Comparison of ENCODE assay signal across 9 mouse cellular contexts in the genomic region with DNA sequence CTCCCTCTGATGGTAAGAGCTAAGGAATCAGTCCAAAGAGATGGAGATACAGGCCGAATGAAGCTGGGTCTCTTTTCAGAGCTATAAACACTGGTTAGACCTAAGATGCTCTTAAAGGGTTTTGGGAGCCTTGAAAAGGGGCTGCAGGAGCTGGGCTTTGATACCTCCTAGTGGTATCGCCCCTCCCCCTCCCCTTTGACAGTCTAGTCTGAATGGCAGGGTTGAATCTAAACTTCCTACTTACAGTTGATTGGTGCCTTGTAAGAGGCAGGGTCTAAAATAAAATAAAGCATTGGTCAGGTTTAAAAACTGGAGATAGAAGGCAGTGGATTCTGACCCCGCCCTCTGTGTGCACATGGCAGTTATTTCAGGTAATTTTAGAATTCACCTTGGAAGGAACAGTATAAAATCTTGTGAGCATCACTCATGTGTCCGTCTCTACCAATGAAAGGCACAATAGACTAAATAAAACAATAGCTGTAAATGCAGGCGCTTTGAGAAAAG. TPM values are rescaled to one million over a fixed set of nuclear protein-coding genes. Genes with fewer than 3 reads are reported as not detected.
A peak's percentile ranks its signal among the peaks of the same experiment; 100 is the strongest.
DNase-seq lines count a peak whose midpoint lies in the region; TF ChIP-seq lines count a peak whose summit lies in the region.
"Had no signal": no experiment of that assay in that cellular context is flagged by ENCODE, and none has a peak within 500 bp of the region (broad histone marks: within the 10 kb centered on the region; RNA-seq: fewer than 3 reads in every experiment).

No protein-coding gene starts in this region.

- 8% methylated on average over 5 of the region's 5 CpGs for WGBS in forebrain, embryonic 10.5 days
- 20% methylated on average over 5 of the region's 5 CpGs for WGBS in thymus, adult 2 months

- DNase-seq in adrenal gland, postnatal 10 days, result peak; percentile 53
- no peak for DNase-seq in adrenal gland, postnatal 4 days (ENCODE audit: low spot score in 2 of 2)
- DNase-seq in right cerebral cortex, postnatal 14 days, result peak; percentile 50
- no peak for DNase-seq in right cerebral cortex, adult 18-20 months
- DNase-seq in forebrain, embryonic 10.5 days (ENCODE audit: extremely low spot score, low spot score), result peak; percentile 57
- DNase-seq in kidney, postnatal 10 days, result peak; percentile 63
- DNase-seq in thymus, adult 2 months, result peak; percentile 73

- 0 out of 2 replicates have a peak, but pooled peaks cover 4% of the 10 kb centered on the region for H3K27me3 ChIP-seq in forebrain, embryonic 10.5 days (ENCODE audit: poor library complexity, severe bottlenecking)
- no peaks in the 10 kb centered on the region for H3K27me3 ChIP-seq in megakaryocyte, embryonic 14.5 days (replicated peaks)
- H3K27me3 ChIP-seq in thymus, adult 2 months (ENCODE audit: control insufficient read depth, insufficient read depth, low read length), result no peaks in the 10 kb centered on the region
- H3K27me3 ChIP-seq: Patski had no signal

- H3K36me3 ChIP-seq in forebrain, embryonic 10.5 days (replicated peaks), result no peaks in the 10 kb centered on the region
- peaks cover 35% of the 10 kb centered on the region for H3K36me3 ChIP-seq in megakaryocyte, embryonic 14.5 days (replicated peaks; ENCODE audit: low read length)
- H3K36me3 ChIP-seq in thymus, adult 2 months (ENCODE audit: control insufficient read depth, insufficient read depth, low read length), result no peaks in the 10 kb centered on the region

- peak overlapping the region; percentile 58 for H3K4me3 ChIP-seq in forebrain, embryonic 10.5 days
- peak overlapping the region; percentile 98 for H3K4me3 ChIP-seq in megakaryocyte, embryonic 14.5 days (replicated peaks)
- no peak overlapping the region for H3K4me3 ChIP-seq in thymus, adult 2 months (ENCODE audit: control insufficient read depth, insufficient read depth, low read length)

- no peak for TF ChIP-seq CTCF in thymus, adult 2 months (IDR thresholded peaks at IDR 0.05; ENCODE audit: borderline replicate concordance, control insufficient read depth, extremely low read depth, insufficient read depth, low read length, poor library complexity)

- no peak for TF ChIP-seq POLR2A in thymus, adult 2 months (IDR thresholded peaks at IDR 0.05; ENCODE audit: control insufficient read depth, extremely low read depth, insufficient read depth, low read length, poor library complexity)

- peak overlapping the region; percentile 90 for H3K27ac ChIP-seq in forebrain, embryonic 10.5 days
- H3K27ac ChIP-seq in thymus, adult 2 months (ENCODE audit: control insufficient read depth, insufficient read depth, low read length), result no peak overlapping the region; the same call in 1 of the 2 replicates

- H3K9me3 ChIP-seq in forebrain, embryonic 10.5 days, result peaks cover 4% of the 10 kb centered on the region; the same call in 1 of the 2 replicates
- H3K9me3 ChIP-seq in megakaryocyte, embryonic 14.5 days, result no peaks in the 10 kb centered on the region

- H3K4me1 ChIP-seq in forebrain, embryonic 10.5 days, result peaks cover 32% of the 10 kb centered on the region
- H3K4me1 ChIP-seq in megakaryocyte, embryonic 14.5 days, result peaks cover 83% of the 10 kb centered on the region
- no peaks in the 10 kb centered on the region for H3K4me1 ChIP-seq in thymus, adult 2 months (replicated peaks; ENCODE audit: control insufficient read depth, insufficient read depth, low read length)

RNA-seq across cellular contexts. Expression of gene Acsl5, which starts 2.8 kb away (rescaled TPM):
- total RNA-seq in adrenal gland, postnatal 10 days (2021), result 100 to 1,000 TPM in 1 of 2 experiments, 10 to 100 TPM in 1; 89.8 to 143 TPM
- total RNA-seq in adrenal gland, postnatal 4 days (2021), result 10 to 100 TPM; 55.7 to 89.0 TPM
- 24.7 and 26.2 TPM in 2 replicates for polyA plus RNA-seq in forebrain, embryonic 10.5 days (2016; fragmentation: Nextera tagmentation; extraction: Ambion mirVana)
- 1.9 and 21.0 TPM in 2 replicates for polyA plus RNA-seq in megakaryocyte, embryonic 14.5 days (2012; ENCODE audit: insufficient read depth, low replicate concordance)
- 20.9 and 21.1 TPM in 2 replicates for polyA plus RNA-seq in thymus, adult 2 months (2012; rRNA removed)

RNA-seq across cellular contexts. Expression of gene Gucy2g, which starts 13.5 kb away (rescaled TPM):
- total RNA-seq in adrenal gland, postnatal 10 days (2021), result not detected
- total RNA-seq in adrenal gland, postnatal 4 days (2021), result under 1 TPM in 1 of 2 experiments, not detected in 1; 0.08 TPM
- not detected in 2 replicates for polyA plus RNA-seq in forebrain, embryonic 10.5 days (2016; fragmentation: Nextera tagmentation; extraction: Ambion mirVana)
- polyA plus RNA-seq in megakaryocyte, embryonic 14.5 days (2012; ENCODE audit: insufficient read depth, low replicate concordance), result 0.97 and 1.6 TPM in 2 replicates
- polyA plus RNA-seq in thymus, adult 2 months (2012; rRNA removed), result 0.13 and 0.15 TPM in 2 replicates

Comparison
In these comparisons a context has a peak if more than half of its experiments do, and no peak if none do; other contexts are left out.
1. DNase-seq: peak in adrenal gland, postnatal 10 days (single experiment), right cerebral cortex, postnatal 14 days (single experiment), forebrain, embryonic 10.5 days (single experiment), kidney, postnatal 10 days (single experiment) and thymus, adult 2 months (single experiment); none in adrenal gland, postnatal 4 days (0 of 2) and right cerebral cortex, adult 18-20 months (single experiment).